Mouse (Mus musculus) lung, adult 2 months (tissue): Measurements from ENCODE around the gene Zfp503.

Experiments
- CTCF ChIP-seq: fragments of 200-500 bp; IDR thresholded peaks from 2 replicates; pipeline ENCODE4 v1.5.1; 2011; ENCODE audit warnings: mild to moderate bottlenecking, low read length, control low read depth; ENCODE audit not compliant: insufficient read depth
- POLR2A ChIP-seq: fragments of 200-500 bp; IDR thresholded peaks from 2 replicates; pipeline ENCODE4 v1.6.1; 2011; ENCODE audit warnings: low read depth, mild to moderate bottlenecking, control low read depth, low read length, borderline replicate concordance; ENCODE audit errors: extremely low read depth

DNA sequence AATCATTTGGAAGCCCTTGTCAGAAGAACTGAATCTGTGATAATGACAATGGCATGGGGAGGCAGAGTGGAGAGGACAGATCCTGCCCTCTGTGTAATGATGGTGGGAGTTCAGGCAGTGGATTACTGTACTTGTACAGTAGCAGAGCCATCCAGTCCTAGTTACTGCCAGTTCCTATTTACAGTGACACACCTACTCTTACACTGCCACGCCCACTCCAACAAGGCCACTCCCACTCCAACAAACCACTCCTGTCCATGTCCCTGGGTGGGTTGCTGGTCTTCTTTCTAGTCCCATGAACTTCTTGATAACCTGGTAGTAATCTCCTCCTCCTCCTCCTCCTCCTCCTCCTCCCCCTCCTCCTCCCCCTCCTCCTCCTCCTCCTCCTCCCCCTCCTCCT is 13.8 kb upstream of the Zfp503 start:
- TF ChIP-seq CTCF (no peak), POLR2A (no peak)
